Mouse (Mus musculus): ENCODE results near the gene Slc25a54.

GRCm38 (mm10) chr3:109155926-109156669, 75.8 kb downstream of the Slc25a54 start:
- TF ChIP-seq TCF12 (IDR thresholded peaks at IDR 0.05; ENCODE audit: low read depth, low read length) (no peak), ZMIZ1 (IDR thresholded peaks at IDR 0.05; ENCODE audit: low read depth, low read length) (no peak), BHLHE40 (IDR thresholded peaks at IDR 0.05; ENCODE audit: low read depth, low read length) (no peak), JUND (conservative IDR thresholded peaks at IDR 0.05; ENCODE audit: low read depth, low read length) (no peak), CTCF (conservative IDR thresholded peaks at IDR 0.05 in 1 of 2, IDR thresholded peaks at IDR 0.05 in 1 of 2; ENCODE audit: low read depth in 2 of 2, low read length in 2 of 2) (no peak), UBTF (IDR thresholded peaks at IDR 0.05; ENCODE audit: low read depth, low read length) (no peak), NELFE (IDR thresholded peaks at IDR 0.05; ENCODE audit: low read depth, low read length) (no peak), HCFC1 (IDR thresholded peaks at IDR 0.05; ENCODE audit: low read depth, low read length) (no peak), USF1 (IDR thresholded peaks at IDR 0.05; ENCODE audit: low read depth, low read length) (no peak), POLR2AphosphoS2 (IDR thresholded peaks at IDR 0.05; ENCODE audit: low read depth, low read length) (no peak), ZKSCAN1 (IDR thresholded peaks at IDR 0.05; ENCODE audit: borderline replicate concordance, low read depth, low read length) (no peak), SIN3A (IDR thresholded peaks at IDR 0.05; ENCODE audit: low read length) (no peak)

Data from CH12.LX (cell line).